Mouse (Mus musculus): ENCODE measurements around the gene D6Ertd527e.

D6Ertd527e gene

GRCm38 (mm10) chr6:87112125-87112524, 7.6 kb downstream of the D6Ertd527e start:
- DNase-seq, result no peak

GRCm38 (mm10) chr6:87115981-87116380, 11.4 kb downstream of the D6Ertd527e start:
- DNase-seq, result no peak

GRCm38 (mm10) chr6:87116596-87116995, 12.1 kb downstream of the D6Ertd527e start:
- DNase-seq, result no peak

- DNase-seq, result no peak
Observed at GRCm38 (mm10) chr6:87119066-87119837, 14.7 kb downstream of the D6Ertd527e start.

- DNase-seq, result no peak
Observed at GRCm38 (mm10) chr6:87119975-87120374, 15.4 kb downstream of the D6Ertd527e start.

GRCm38 (mm10) chr6:87120661-87121060, 16.1 kb downstream of the D6Ertd527e start:
- no peak for DNase-seq

- no peak for DNase-seq
Observed at GRCm38 (mm10) chr6:87121961-87122360, 17.4 kb downstream of the D6Ertd527e start.

GRCm38 (mm10) chr6:87123406-87123805, 18.9 kb downstream of the D6Ertd527e start:
- DNase-seq, result no peak

- no peak for DNase-seq
Observed at GRCm38 (mm10) chr6:87123973-87124372, 19.4 kb downstream of the D6Ertd527e start.

- no peak for DNase-seq
Observed at GRCm38 (mm10) chr6:87127049-87127753, 22.7 kb downstream of the D6Ertd527e start.

GRCm38 (mm10) chr6:87129861-87130260, 25.3 kb downstream of the D6Ertd527e start:
- no peak for DNase-seq

- no peak for DNase-seq
Observed at GRCm38 (mm10) chr6:87130628-87131027, 26.1 kb downstream of the D6Ertd527e start.

GRCm38 (mm10) chr6:87131078-87131477, 26.5 kb downstream of the D6Ertd527e start:
- no peak for DNase-seq

- no peak for DNase-seq
Observed at GRCm38 (mm10) chr6:87133520-87133919, 29.0 kb downstream of the D6Ertd527e start.

GRCm38 (mm10) chr6:87133966-87134546, 29.5 kb downstream of the D6Ertd527e start:
- DNase-seq, result no peak

GRCm38 (mm10) chr6:87138479-87138878, 33.9 kb downstream of the D6Ertd527e start:
- no peak for DNase-seq

GRCm38 (mm10) chr6:87139796-87140553, 35.4 kb downstream of the D6Ertd527e start:
- no peak for DNase-seq

- DNase-seq, result no peak
Observed at GRCm38 (mm10) chr6:87142239-87142638, 37.7 kb downstream of the D6Ertd527e start.

GRCm38 (mm10) chr6:87143594-87143993, 39.0 kb downstream of the D6Ertd527e start:
- no peak for DNase-seq

GRCm38 (mm10) chr6:87147921-87148320, 43.4 kb downstream of the D6Ertd527e start:
- DNase-seq, result no peak

- DNase-seq, result no peak
Observed at GRCm38 (mm10) chr6:87150471-87150870, 45.9 kb downstream of the D6Ertd527e start.

GRCm38 (mm10) chr6:87151427-87151826, 46.9 kb downstream of the D6Ertd527e start:
- no peak for DNase-seq

Measured in layer of hippocampus, adult 9-11 months (tissue).